Mouse (Mus musculus): ENCODE measurements around the gene 4930505A04Rik. TPM values are rescaled to one million over a fixed set of nuclear protein-coding genes. Genes with fewer than 3 reads are reported as not detected.

The 4930505A04Rik gene
- polyA plus RNA-seq (2014; fragmentation: Nextera tagmentation; extraction: Ambion mirVana): not detected in 2 replicates

DNA sequence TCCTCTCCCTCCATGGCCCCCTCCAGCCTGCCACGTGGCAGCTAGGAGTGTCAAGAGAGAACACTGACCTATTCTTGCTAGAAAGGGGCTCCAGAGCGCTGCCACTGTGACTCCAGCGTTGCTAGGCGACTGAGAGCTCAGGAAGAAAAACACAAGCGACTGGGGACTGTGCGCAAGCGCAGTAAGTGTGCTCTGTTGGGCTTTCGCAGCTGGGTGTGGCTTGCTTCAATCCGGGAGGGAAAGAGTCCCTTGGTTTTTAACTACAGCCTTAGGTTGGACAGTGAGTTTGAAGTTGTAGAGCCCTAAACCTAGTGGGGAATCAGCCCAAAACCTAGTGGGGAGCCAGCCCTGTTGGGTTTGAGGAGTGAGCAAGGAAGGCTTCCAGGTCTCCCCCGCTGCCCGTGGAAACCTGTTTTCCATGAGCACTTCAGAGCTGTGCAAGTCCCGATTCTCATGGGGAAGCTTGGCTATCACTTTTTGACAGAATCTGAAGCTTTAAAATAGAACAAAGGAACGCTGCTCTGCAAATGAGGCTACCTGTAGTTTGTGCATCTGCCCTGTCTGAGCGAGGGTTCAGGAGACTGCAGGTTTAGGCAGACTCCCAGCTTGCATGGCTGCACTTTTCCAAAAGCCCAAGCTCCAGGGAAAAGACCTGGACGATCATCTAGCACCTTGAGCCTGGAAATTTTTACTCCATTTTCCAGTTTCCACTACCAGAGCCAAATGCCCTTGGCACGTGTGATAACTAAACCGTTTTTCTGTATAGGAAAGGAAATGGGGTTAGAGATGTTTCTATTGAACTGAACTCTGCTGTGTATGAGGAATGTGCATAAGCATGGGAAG lies at the start of gene 4930505A04Rik:
TSS of gene 4930505A04Rik (minus strand) at position 77 of the 843 bp plus-strand sequence.
- Histone ChIP-seq H3K9ac (ENCODE audit: low read length) (peak within 1 kb of the TSS; percentile 76), H3K4me1 (ENCODE audit: control insufficient read depth in 2 of 2, insufficient read depth in 2 of 2, low read length in 2 of 2) (peaks cover 4 to 17% of the 10 kb centered on the region in 2 experiments), H3K4me3 (ENCODE audit: control insufficient read depth in 1 of 2, insufficient read depth in 1 of 2, low read depth in 1 of 2, low read length in 2 of 2) (peak within 1 kb of the TSS; percentile 51 to 54), H3K36me3 (ENCODE audit: control insufficient read depth, insufficient read depth, low read length) (no peaks in the 10 kb centered on the region), H3K4me2 (ENCODE audit: low read length) (peak within 1 kb of the TSS; percentile 81), H3K9me3 (ENCODE audit: control insufficient read depth, low read length) (no peaks in the 10 kb centered on the region), H3K27me3 (ENCODE audit: control insufficient read depth, insufficient read depth, low read length) (no peaks in the 10 kb centered on the region), H3K27ac (replicated peaks in 1 of 2; ENCODE audit: control insufficient read depth in 1 of 2, insufficient read depth in 1 of 2, low read depth in 2 of 2, low read length in 2 of 2) (peak within 1 kb of the TSS; percentile 90 to 91)
- ATAC-seq (ENCODE audit: insufficient number of reproducible peaks, insufficient read depth, low FRiP score, low read depth): peak; percentile 93
- 4% methylated on average over 17 of the region's 17 CpGs for WGBS

DNA sequence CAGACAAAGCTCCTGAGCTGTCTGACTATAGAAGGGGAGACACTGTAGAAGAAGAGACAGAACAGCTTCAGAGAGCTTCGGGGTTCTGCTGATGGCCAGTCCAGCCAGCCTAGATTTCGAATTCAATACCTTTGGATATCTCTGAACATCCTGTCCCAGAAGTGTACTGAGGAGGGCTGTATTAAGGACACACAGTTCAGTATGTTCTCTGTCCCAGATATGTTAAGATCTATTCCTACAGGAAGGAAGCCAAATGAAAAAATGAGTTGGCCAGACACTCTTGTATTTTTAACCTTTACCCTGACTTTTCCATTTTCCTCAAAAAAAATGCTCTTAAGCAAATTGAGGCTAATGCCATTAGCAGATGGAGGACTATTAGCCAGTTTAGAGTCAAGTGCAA lies 45.5 kb upstream of the 4930505A04Rik start:
- Histone ChIP-seq H3K27me3 (ENCODE audit: control insufficient read depth, insufficient read depth, low read length) (no peaks in the 10 kb centered on the region), H3K9ac (ENCODE audit: low read length) (no peak overlapping the region), H3K4me1 (ENCODE audit: control insufficient read depth in 2 of 2, insufficient read depth in 2 of 2, low read length in 2 of 2) (0 out of 4 replicates have a peak, but pooled peaks cover 0 to 2% of the 10 kb centered on the region in 2 experiments), H3K36me3 (ENCODE audit: control insufficient read depth, insufficient read depth, low read length) (no peaks in the 10 kb centered on the region), H3K9me3 (ENCODE audit: control insufficient read depth, low read length) (no peaks in the 10 kb centered on the region), H3K4me3 (ENCODE audit: control insufficient read depth in 1 of 2, insufficient read depth in 1 of 2, low read depth in 1 of 2, low read length in 2 of 2) (no peak overlapping the region), H3K4me2 (ENCODE audit: low read length) (no peak overlapping the region), H3K27ac (replicated peaks in 1 of 2; ENCODE audit: control insufficient read depth in 1 of 2, insufficient read depth in 1 of 2, low read depth in 2 of 2, low read length in 2 of 2) (no peak overlapping the region)
- no peak for ATAC-seq (ENCODE audit: insufficient number of reproducible peaks, insufficient read depth, low FRiP score, low read depth)
- WGBS: 68% methylated on average over 2 of the region's 2 CpGs

DNA sequence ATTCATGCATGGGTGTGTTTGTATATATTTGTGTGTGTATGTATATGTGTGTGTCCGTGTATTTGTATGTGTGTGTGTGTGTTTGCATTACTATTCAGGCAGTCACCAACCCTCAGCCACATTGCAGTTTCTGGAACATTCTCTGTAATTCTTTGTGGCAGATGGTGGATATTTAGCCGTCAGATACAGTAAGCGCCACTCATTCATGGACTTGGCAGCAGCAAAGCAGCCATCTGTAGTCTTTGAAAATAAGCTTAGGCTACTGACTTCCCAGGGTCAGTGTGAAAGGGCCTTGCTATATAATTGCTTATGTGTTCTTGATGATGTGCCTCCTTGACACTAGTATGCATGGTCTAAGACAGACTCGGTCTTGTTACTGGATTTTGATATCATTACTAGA lies 36.6 kb upstream of the 4930505A04Rik start:
- no peak for ATAC-seq (ENCODE audit: insufficient number of reproducible peaks, insufficient read depth, low FRiP score, low read depth)
- H3K9ac ChIP-seq (ENCODE audit: low read length): no peak overlapping the region
- H3K27me3 ChIP-seq (ENCODE audit: control insufficient read depth, insufficient read depth, low read length): no peaks in the 10 kb centered on the region
- H3K4me3 ChIP-seq (ENCODE audit: control insufficient read depth in 1 of 2, insufficient read depth in 1 of 2, low read depth in 1 of 2, low read length in 2 of 2): no peak overlapping the region
- no peaks in the 10 kb centered on the region for H3K9me3 ChIP-seq (ENCODE audit: control insufficient read depth, low read length)
- 92% methylated on average over 4 of the region's 4 CpGs for WGBS
- H3K36me3 ChIP-seq (ENCODE audit: control insufficient read depth, insufficient read depth, low read length): no peaks in the 10 kb centered on the region
- H3K4me1 ChIP-seq (ENCODE audit: control insufficient read depth in 2 of 2, insufficient read depth in 2 of 2, low read length in 2 of 2): no peaks in the 10 kb centered on the region
- H3K4me2 ChIP-seq (ENCODE audit: low read length): no peak overlapping the region
- H3K27ac ChIP-seq (replicated peaks in 1 of 2; ENCODE audit: control insufficient read depth in 1 of 2, insufficient read depth in 1 of 2, low read depth in 2 of 2, low read length in 2 of 2): no peak overlapping the region

DNA sequence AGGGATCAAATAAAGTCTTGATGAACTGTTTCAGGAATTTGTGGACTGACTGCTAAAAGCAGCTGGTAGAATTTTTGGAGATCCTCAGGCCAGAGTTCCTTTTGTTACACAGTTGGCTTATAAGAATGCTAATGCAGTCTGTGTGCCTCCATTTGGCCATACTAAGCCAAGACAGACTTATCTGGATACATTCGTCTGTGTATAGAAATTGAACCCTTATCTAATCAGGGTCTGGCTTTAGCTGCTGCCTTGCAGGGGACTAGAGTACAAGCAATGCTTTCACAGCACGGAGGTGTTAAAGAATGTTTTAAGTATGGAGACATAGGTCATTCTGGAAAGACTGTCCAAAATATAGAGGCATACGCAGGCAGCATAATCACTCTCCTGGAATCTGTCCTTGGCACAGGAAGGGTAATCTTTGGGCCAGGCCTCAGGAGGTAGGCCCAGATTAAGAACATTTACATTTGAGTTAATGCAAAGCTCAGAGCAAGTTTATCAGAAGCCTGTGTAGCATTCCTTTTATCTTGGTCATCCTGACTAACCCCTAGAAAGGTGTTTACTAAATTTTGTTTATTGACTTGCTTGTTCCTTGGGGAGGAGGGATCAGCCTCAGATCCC lies 27.2 kb upstream of the 4930505A04Rik start:
- H3K9me3 ChIP-seq (ENCODE audit: control insufficient read depth, low read length): peaks cover 21% of the 10 kb centered on the region
- H3K9ac ChIP-seq (ENCODE audit: low read length): no peak overlapping the region
- peak; percentile 68; the same call in 1 of the 2 replicates for ATAC-seq (ENCODE audit: insufficient number of reproducible peaks, insufficient read depth, low FRiP score, low read depth)
- 10% methylated on average over 3 of the region's 3 CpGs for WGBS
- H3K4me2 ChIP-seq (ENCODE audit: low read length): no peak overlapping the region
- peaks cover 0 to 2% of the 10 kb centered on the region in 2 experiments; a peak in 1 of 4 replicates for H3K4me1 ChIP-seq (ENCODE audit: control insufficient read depth in 2 of 2, insufficient read depth in 2 of 2, low read length in 2 of 2)
- no peaks in the 10 kb centered on the region for H3K36me3 ChIP-seq (ENCODE audit: control insufficient read depth, insufficient read depth, low read length)
- peak overlapping the region; percentile 39 to 49; a peak in 3 of 4 replicates for H3K27ac ChIP-seq (replicated peaks in 1 of 2; ENCODE audit: control insufficient read depth in 1 of 2, insufficient read depth in 1 of 2, low read depth in 2 of 2, low read length in 2 of 2)
- H3K4me3 ChIP-seq (ENCODE audit: control insufficient read depth in 1 of 2, insufficient read depth in 1 of 2, low read depth in 1 of 2, low read length in 2 of 2): no peak overlapping the region
- H3K27me3 ChIP-seq (ENCODE audit: control insufficient read depth, insufficient read depth, low read length): no peaks in the 10 kb centered on the region

DNA sequence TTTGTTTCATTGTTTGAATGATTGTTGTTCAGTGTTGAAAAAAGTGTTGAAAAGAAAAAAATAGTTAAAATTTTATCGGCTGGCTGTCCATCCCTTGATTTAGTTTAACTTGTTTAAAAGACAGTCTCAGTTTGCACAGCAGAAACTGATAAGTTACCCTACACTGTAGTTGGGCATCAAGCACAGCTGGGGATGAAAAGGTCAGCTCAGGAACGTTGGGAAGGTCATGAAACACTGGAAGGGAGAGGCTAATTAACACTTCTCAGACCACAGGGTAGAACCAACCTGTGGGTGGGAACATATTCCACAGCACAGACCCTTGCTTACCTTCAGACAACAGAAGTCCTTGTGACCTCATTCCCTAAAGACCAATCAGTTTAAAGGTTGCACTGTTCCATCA lies 25.5 kb upstream of the 4930505A04Rik start:
- Histone ChIP-seq H3K9ac (ENCODE audit: low read length) (no peak overlapping the region), H3K4me3 (ENCODE audit: control insufficient read depth in 1 of 2, insufficient read depth in 1 of 2, low read depth in 1 of 2, low read length in 2 of 2) (no peak overlapping the region), H3K36me3 (ENCODE audit: control insufficient read depth, insufficient read depth, low read length) (no peaks in the 10 kb centered on the region), H3K27ac (replicated peaks in 1 of 2; ENCODE audit: control insufficient read depth in 1 of 2, insufficient read depth in 1 of 2, low read depth in 2 of 2, low read length in 2 of 2) (no peak overlapping the region), H3K4me1 (ENCODE audit: control insufficient read depth in 2 of 2, insufficient read depth in 2 of 2, low read length in 2 of 2) (peaks cover 0 to 2% of the 10 kb centered on the region in 2 experiments; a peak in 1 of 4 replicates), H3K4me2 (ENCODE audit: low read length) (no peak overlapping the region), H3K9me3 (ENCODE audit: control insufficient read depth, low read length) (peaks cover 23% of the 10 kb centered on the region), H3K27me3 (ENCODE audit: control insufficient read depth, insufficient read depth, low read length) (no peaks in the 10 kb centered on the region)
- no peak for ATAC-seq (ENCODE audit: insufficient number of reproducible peaks, insufficient read depth, low FRiP score, low read depth)
- WGBS: 76% methylated on average over 2 of the region's 2 CpGs

DNA sequence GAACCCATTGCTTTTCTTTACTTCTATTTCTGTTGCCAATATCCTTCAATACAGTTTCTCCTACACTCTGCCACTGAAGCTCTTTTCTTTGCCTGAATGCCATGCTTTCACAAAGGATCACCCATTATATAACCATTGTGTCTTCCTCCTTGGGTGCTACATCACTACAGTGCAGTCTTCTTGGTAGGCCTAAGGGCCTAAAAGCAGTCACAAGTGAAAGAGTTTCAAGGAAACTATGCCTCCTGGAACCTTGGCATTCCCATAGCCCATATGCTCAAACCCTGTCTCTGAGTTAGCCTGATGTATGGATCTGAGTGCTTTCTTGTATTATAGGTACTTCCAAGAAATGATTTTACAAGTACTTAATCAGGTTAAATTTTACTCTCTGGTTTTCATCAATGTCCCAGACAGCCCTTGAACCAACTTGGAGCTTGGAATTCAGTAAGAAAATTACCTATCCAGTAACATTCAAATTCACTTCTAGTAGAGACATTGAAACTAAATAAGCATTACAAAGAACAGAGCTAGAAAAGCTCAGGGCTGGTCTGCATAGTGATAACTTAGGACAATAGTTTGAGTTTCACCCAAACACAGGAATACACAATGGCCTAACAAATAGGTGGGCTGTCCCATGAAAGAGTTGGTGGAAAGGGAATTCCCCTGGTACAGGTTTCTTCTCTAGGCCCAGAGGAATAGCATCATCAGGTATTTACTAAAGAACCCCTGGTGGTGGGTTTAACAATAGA lies 20.1 kb upstream of the 4930505A04Rik start:
- Histone ChIP-seq H3K4me3 (ENCODE audit: control insufficient read depth in 1 of 2, insufficient read depth in 1 of 2, low read depth in 1 of 2, low read length in 2 of 2) (no peak overlapping the region), H3K9me3 (ENCODE audit: control insufficient read depth, low read length) (peaks cover 13% of the 10 kb centered on the region; the same call in 1 of the 2 replicates), H3K4me1 (ENCODE audit: control insufficient read depth in 2 of 2, insufficient read depth in 2 of 2, low read length in 2 of 2) (no peaks in the 10 kb centered on the region), H3K27ac (replicated peaks in 1 of 2; ENCODE audit: control insufficient read depth in 1 of 2, insufficient read depth in 1 of 2, low read depth in 2 of 2, low read length in 2 of 2) (no peak overlapping the region), H3K9ac (ENCODE audit: low read length) (no peak overlapping the region), H3K27me3 (ENCODE audit: control insufficient read depth, insufficient read depth, low read length) (no peaks in the 10 kb centered on the region), H3K4me2 (ENCODE audit: low read length) (no peak overlapping the region), H3K36me3 (ENCODE audit: control insufficient read depth, insufficient read depth, low read length) (no peaks in the 10 kb centered on the region)
- no peak for ATAC-seq (ENCODE audit: insufficient number of reproducible peaks, insufficient read depth, low FRiP score, low read depth)

DNA sequence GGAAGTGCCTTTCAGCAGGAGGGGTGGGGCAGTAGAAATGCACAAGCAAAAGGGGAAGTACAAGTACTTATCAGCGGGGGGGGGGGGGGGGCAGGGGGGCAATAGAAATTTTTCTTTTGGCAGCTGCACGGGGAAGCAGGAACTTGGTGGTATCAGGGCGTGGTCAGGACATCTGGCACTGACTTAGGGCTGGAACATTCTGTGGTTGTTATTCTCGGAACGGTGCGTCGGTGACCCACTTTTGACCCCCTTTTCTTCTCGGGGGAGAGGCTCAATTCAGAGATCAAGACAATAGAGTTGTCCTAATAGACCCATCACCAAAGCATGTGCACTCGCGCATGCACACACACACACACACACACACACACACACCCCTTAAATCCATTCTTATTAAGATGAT lies 16.6 kb upstream of the 4930505A04Rik start:
- 74% methylated on average over 9 of the region's 10 CpGs for WGBS
- ATAC-seq (ENCODE audit: insufficient number of reproducible peaks, insufficient read depth, low FRiP score, low read depth): no peak
- no peaks in the 10 kb centered on the region for H3K4me1 ChIP-seq (ENCODE audit: control insufficient read depth in 2 of 2, insufficient read depth in 2 of 2, low read length in 2 of 2)
- H3K27ac ChIP-seq (replicated peaks in 1 of 2; ENCODE audit: control insufficient read depth in 1 of 2, insufficient read depth in 1 of 2, low read depth in 2 of 2, low read length in 2 of 2): no peak overlapping the region
- H3K27me3 ChIP-seq (ENCODE audit: control insufficient read depth, insufficient read depth, low read length): no peaks in the 10 kb centered on the region
- H3K4me2 ChIP-seq (ENCODE audit: low read length): no peak overlapping the region
- H3K9me3 ChIP-seq (ENCODE audit: control insufficient read depth, low read length): no peaks in the 10 kb centered on the region
- no peaks in the 10 kb centered on the region for H3K36me3 ChIP-seq (ENCODE audit: control insufficient read depth, insufficient read depth, low read length)
- no peak overlapping the region for H3K9ac ChIP-seq (ENCODE audit: low read length)
- no peak overlapping the region for H3K4me3 ChIP-seq (ENCODE audit: control insufficient read depth in 1 of 2, insufficient read depth in 1 of 2, low read depth in 1 of 2, low read length in 2 of 2)

All from heart, embryonic 14.5 days (tissue).